Mouse (Mus musculus) kidney, postnatal 25 days (tissue): ENCODE measurements around the gene Ceacam18.
"Not testable (repeated sequence)": the region's sequence is repeated elsewhere in the genome, so short reads cannot be mapped to it uniquely, and the experiment has no call there.

Experiments
- DNase-seq, 2 experiments: peaks; one replicate each; pipeline ENCODE4 v3.0.0; 2021; ENCODE audit warnings: mixed read lengths in 2 of 2

The Ceacam18 gene

GRCm38 (mm10) chr7:43634500-43634899 is at the start of gene Ceacam18:
Gene Ceacam18 (plus strand): TSS chr7:43634707.
- no peak for DNase-seq

- peak in 1 of 2 experiments; percentile 21 for DNase-seq
Observed at GRCm38 (mm10) chr7:43584790-43585189, 49.7 kb upstream of the Ceacam18 start.

GRCm38 (mm10) chr7:43601884-43602283 is 32.6 kb upstream of the Ceacam18 start:
- no peak for DNase-seq

DNA sequence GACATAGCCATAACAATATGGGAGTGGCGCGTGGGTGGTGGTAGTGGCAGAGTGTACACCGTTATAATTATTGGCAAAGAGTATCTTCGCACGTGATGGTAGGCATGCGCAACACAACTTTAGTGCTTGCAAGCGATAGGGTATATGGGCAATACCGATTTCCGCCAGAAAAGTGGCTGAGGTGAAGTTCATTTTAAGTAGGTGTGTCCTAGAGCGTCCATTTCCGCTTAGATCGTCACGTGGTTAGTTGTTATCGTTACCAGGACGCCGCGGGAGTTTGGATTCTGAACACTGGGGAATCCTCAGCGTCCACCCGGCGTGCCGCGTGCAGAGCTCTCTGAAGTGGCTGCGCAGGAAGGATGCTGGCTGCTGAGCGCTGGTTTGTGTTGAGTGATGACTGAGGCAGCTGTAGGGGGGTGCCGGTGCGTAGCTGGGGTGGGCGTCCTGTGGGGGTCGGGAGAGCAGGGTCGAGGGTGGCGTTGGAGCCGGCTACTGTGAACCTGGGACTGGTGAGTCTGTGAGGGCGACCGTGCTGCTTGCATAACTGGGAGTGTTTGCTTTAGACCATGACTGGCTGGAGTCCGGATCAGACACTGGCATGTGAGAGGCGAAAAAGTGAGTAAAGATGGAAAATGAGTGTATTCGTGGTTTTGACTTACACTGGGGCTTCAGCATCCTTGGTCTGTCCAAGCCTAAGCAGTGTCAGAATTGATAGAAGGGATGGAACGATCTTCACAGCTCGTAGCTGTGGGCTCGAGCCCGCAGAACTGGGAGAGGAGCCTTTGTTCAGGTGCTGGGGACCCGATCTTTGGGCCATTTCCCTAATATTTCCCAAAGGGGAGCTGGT is 27.4 kb upstream of the Ceacam18 start, which contains the start of gene Zfp819:
Zfp819 (plus strand) TSS at position 274 of the 847 bp plus-strand sequence.
- peak; percentile 63 to 65 for DNase-seq

- DNase-seq, result no peak
Observed at GRCm38 (mm10) chr7:43607743-43608287, 26.7 kb upstream of the Ceacam18 start.

GRCm38 (mm10) chr7:43608316-43608824 is 26.1 kb upstream of the Ceacam18 start:
- no peak for DNase-seq

GRCm38 (mm10) chr7:43613816-43614551 is 20.5 kb upstream of the Ceacam18 start:
- DNase-seq, result no peak

GRCm38 (mm10) chr7:43622927-43623326 is 11.6 kb upstream of the Ceacam18 start:
- no peak for DNase-seq

GRCm38 (mm10) chr7:43623819-43624218 is 10.7 kb upstream of the Ceacam18 start:
- no peak for DNase-seq

GRCm38 (mm10) chr7:43625065-43625464 is 9.4 kb upstream of the Ceacam18 start:
- DNase-seq, result no peak

GRCm38 (mm10) chr7:43625794-43626422 is 8.6 kb upstream of the Ceacam18 start:
- no peak for DNase-seq

GRCm38 (mm10) chr7:43633940-43634339 is 567 bp upstream of the Ceacam18 start:
- DNase-seq, result no peak

- no peak for DNase-seq
Observed at GRCm38 (mm10) chr7:43636194-43636593, 1.7 kb downstream of the Ceacam18 start.

DNA sequence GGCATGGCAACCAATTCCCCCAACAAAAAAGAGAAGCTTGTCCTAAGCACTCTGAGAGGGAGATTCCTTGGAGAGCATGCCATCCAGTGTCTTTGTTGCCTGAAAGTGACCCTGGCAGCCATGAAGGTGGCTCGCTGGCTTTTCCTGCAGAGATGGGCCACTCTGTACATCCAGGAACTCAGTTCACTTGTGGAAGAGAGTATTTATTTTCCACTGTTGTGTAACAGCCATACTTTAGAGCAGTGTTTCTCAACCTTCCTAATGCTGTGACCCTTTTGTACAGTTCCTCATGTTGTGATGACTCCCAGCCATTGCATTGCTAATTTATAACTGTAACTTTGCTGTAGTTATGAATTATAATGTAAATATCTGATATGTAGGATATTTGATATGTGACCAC is 2.6 kb downstream of the Ceacam18 start:
- no peak for DNase-seq

- no peak for DNase-seq
Observed at GRCm38 (mm10) chr7:43642587-43642986, 8.1 kb downstream of the Ceacam18 start.

- no peak for DNase-seq
Observed at GRCm38 (mm10) chr7:43643046-43643652, 8.6 kb downstream of the Ceacam18 start.

DNA sequence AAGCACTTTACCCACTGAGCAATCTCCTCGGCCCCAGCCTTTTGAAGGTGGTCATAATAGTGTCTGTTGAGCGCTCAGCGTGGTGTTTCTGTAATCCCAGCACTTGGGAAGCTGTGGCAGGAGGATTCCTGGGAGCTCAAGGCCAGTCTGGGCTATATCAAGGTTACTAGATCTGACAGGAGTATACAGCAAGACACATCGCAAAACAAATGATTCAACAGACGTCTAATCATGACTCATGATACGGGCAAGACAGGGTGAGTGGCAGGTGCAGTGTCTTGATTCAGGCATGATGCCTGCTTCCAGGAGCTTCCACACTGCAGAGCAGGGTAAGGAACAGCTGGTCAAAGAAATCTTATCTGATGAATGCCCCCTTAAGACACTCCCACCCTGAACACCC is 18.2 kb downstream of the Ceacam18 start:
- no peak for DNase-seq

- no peak for DNase-seq
Observed at GRCm38 (mm10) chr7:43654519-43654918, 20.0 kb downstream of the Ceacam18 start.

- no peak for DNase-seq
Observed at GRCm38 (mm10) chr7:43656232-43656631, 21.7 kb downstream of the Ceacam18 start.

- no peak for DNase-seq
Observed at GRCm38 (mm10) chr7:43660002-43660401, 25.5 kb downstream of the Ceacam18 start, which contains the start of gene Siglece. Gene Siglece (minus strand): TSS chr7:43660161.

DNA sequence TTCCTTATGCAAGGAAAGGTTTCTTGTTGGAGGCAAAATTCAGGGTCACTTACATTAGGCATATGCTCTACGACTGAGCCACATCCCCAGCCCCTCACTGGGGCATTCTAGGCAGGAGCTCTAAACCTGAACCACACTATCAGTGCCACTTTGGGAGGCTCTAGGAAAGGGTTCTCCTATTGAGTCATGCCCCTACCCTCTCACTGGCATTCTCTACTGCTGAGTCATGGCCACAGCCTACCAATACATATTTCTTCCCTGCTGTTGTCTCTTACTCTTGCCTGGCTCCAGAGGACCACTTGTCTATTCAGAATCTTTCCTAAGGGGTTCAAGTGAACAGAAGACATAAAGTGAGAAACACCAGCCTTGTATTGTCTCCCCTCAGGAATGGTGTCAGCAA is 28.3 kb downstream of the Ceacam18 start:
- DNase-seq, result no peak

DNA sequence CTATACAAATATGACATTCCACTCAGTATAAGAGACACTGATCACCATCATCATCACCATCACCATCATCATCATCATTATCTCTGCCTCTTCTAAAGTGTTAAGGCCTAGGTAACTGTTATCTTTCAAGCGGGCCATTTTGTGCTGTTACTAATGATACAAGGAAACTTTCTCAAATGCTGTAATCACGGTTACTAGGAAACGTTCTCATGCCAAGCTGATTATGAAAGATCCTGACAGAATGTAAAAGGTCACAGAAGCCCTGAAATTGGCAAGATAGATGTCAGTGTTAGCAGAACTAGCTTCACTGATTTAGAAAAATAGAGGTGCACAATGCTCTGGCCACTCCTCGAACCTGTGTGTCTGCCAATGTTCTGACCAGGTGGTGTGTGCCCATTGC is 32.7 kb downstream of the Ceacam18 start:
- DNase-seq, result not testable (repeated sequence)
